Mouse (Mus musculus) heart, adult 2 months (tissue): ENCODE measurements around the gene Myo15. TPM values are rescaled to one million over a fixed set of nuclear protein-coding genes. Genes with fewer than 3 reads are reported as not detected.

ENCODE experiments used
- DNase-seq, 2 experiments: peaks; one replicate each; pipeline ENCODE4 v3.0.0; 2021
- H3K27ac ChIP-seq: fragments of 200-600 bp; 2 replicates; pipeline ENCODE4 v1.8.1; 2022
- H3K27me3 ChIP-seq: fragments of 200-500 bp; 2 replicates; pipeline ENCODE4 v1.6.1; 2012; ENCODE audit warnings: mild to moderate bottlenecking, low read length, inconsistent platforms, mixed read lengths; ENCODE audit not compliant: control insufficient read depth, insufficient read depth
- H3K36me3 ChIP-seq: fragments of 200-500 bp; 2 replicates; pipeline ENCODE4 v1.6.1; 2012; ENCODE audit warnings: low read length, inconsistent platforms; ENCODE audit not compliant: control insufficient read depth, insufficient read depth
- H3K4me1 ChIP-seq: fragments of 200-500 bp; 2 replicates; pipeline ENCODE4 v1.6.1; 2011; ENCODE audit warnings: low read length; ENCODE audit not compliant: control insufficient read depth, insufficient read depth
- H3K4me3 ChIP-seq: fragments of 200-600 bp; 2 replicates; pipeline ENCODE4 v1.8.1; 2022
- H3K79me2 ChIP-seq: fragments of 200-500 bp; replicated peaks from 2 replicates; pipeline ENCODE4 v1.6.1; 2012; ENCODE audit warnings: mild to moderate bottlenecking, inconsistent platforms, low read length, moderate library complexity, mixed read lengths; ENCODE audit not compliant: control insufficient read depth, insufficient read depth
- H3K9ac ChIP-seq: fragments of 200-500 bp; 2 replicates; pipeline ENCODE4 v1.6.1; 2012; ENCODE audit warnings: low read depth, mild to moderate bottlenecking, control low read depth, inconsistent platforms, low read length, mixed read lengths
- CTCF ChIP-seq: fragments of 200-600 bp; IDR thresholded peaks from 2 replicates; pipeline ENCODE4 v1.8.1; 2022; ENCODE audit warnings: antibody characterized with exemption, mild to moderate bottlenecking, moderate library complexity
- EP300 ChIP-seq: fragments of 200-500 bp; IDR thresholded peaks from 2 replicates; pipeline ENCODE4 v1.6.1; 2011; ENCODE audit warnings: low read depth, low read length, control low read depth; ENCODE audit not compliant: insufficient read depth
- POLR2A ChIP-seq: fragments of 200-500 bp; IDR thresholded peaks from 2 replicates; pipeline ENCODE4 v1.6.1; 2011; ENCODE audit warnings: mild to moderate bottlenecking, low read depth, low read length, control low read depth; ENCODE audit not compliant: insufficient read depth
- WGBS: fragments of 180-500 bp; shearing (Covaris S2); methylation state at CpG from one replicate; pipeline ENCODE4 v1.1.7; 2018; 5-methylcytosine and 5-hydroxymethylcytosine counted together
- intact Hi-C: fragments of 180-260 bp; cut with DNase I; formaldehyde crosslinking; loops from one replicate; pipeline ENCODE4 v1.15.1; 2025
- long read RNA-seq: library from polyadenylated mRNA; stranded (forward); transcript quantifications from one replicate; pipeline ENCODE4 v2.0.0, GENCODE M21; 2021
- polyA plus RNA-seq: library from polyadenylated mRNA; depleted of rRNA; stranded (reverse); fragments of >200 nt; gene quantifications from 2 replicates; pipeline ENCODE4 v1.2.3, GENCODE M21; 2012; rRNA removed
- total RNA-seq, 2 experiments: library from RNA; stranded (reverse); gene quantifications; 2 replicates each; pipeline ENCODE4 v1.2.3; 2021

Myo15 gene
- total RNA-seq (under 1 TPM; 0.03 to 0.05 TPM), polyA plus RNA-seq (0.03 and 0.06 TPM in 2 replicates)
- long read RNA-seq, result 0 reads

DNA sequence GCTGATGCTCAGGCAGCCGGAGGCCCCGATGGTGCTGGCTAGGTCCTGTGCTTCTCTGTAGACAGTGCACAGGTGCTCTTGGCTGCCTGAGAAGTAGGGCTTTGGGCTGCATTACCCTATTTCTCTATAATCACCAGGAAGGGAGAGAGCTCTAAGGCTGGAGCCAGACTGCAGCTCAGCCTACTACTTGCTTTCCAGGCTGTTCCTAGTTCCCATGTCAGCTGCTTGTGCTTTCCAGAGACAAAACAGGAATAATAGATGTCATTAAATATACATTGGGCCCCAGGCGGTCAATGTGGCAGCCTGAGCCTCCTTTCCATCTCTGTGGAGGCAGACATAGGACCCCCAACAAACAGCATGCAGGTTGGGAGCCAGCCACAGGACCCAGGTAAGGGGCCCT is at the start of gene Myo15:
Myo15 (plus strand) TSS at position 301 of the 400 bp plus-strand sequence.
- intact Hi-C loops, result no loop called here
- Histone ChIP-seq H3K4me3 (no peak within 1 kb of the TSS), H3K4me1 (no peaks in the 10 kb centered on the region), H3K36me3 (no peaks in the 10 kb centered on the region), H3K27ac (no peak within 1 kb of the TSS), H3K79me2 (no peaks in the 10 kb centered on the region), H3K27me3 (no peaks in the 10 kb centered on the region), H3K9ac (no peak within 1 kb of the TSS)
- DNase-seq, result no peak
- WGBS, result 83% methylated on average over 3 of the region's 3 CpGs
- TF ChIP-seq CTCF (no peak), POLR2A (no peak), EP300 (no peak)

DNA sequence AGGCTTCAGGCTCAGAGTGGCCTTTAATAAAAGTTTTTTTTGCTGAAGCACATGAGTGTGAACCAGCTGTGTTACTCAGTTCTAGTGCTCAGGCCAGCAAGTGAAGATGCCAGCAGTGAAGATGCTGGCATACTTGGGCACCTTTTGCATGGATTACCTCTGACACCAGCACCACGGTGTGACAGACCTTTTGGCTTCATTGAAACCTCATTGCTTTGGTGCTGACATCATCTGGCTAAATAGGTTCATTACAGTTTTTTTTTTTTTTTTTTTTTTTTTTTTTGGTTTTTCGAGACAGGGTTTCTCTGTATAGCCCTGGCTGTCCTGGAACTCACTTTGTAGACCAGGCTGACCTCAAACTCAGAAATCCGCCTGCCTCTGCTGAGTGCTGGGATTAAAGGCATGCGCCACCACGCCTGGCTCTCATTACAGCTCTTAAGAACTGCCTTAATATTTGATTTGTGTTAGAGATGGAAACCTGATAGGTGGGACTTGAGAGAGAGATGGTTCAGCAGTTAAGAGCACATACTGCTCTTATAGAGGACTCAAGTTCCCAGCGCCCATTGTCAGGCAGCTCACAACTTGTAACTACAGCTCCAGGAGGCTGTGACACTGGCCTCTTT is 47.0 kb upstream of the Myo15 start:
- Histone ChIP-seq H3K27ac (no peak overlapping the region), H3K79me2 (no peaks in the 10 kb centered on the region), H3K36me3 (no peaks in the 10 kb centered on the region), H3K9ac (no peak overlapping the region), H3K4me1 (peaks cover 4% of the 10 kb centered on the region), H3K4me3 (no peak overlapping the region), H3K27me3 (no peaks in the 10 kb centered on the region)
- intact Hi-C loops, result no loop called here
- DNase-seq, result no peak
- WGBS, result 61% methylated on average over 6 of the region's 6 CpGs
- peak; percentile 38 for TF ChIP-seq CTCF
- TF ChIP-seq EP300, result no peak

- no peak for TF ChIP-seq EP300
- TF ChIP-seq CTCF, result no peak
- no peak for TF ChIP-seq POLR2A
- no peak overlapping the region for H3K27ac ChIP-seq
- no peaks in the 10 kb centered on the region for H3K36me3 ChIP-seq
- H3K9ac ChIP-seq, result no peak overlapping the region
- H3K27me3 ChIP-seq, result no peaks in the 10 kb centered on the region
- H3K4me3 ChIP-seq, result no peak overlapping the region
- H3K4me1 ChIP-seq, result peaks cover 4% of the 10 kb centered on the region
- no peaks in the 10 kb centered on the region for H3K79me2 ChIP-seq
- no peak for DNase-seq
- WGBS, result 91% methylated on average over 1 of the region's 1 CpGs
- intact Hi-C loops, result no loop called here
Observed at GRCm38 (mm10) chr11:60423006-60423405, 46.1 kb upstream of the Myo15 start.

- Histone ChIP-seq H3K79me2 (no peaks in the 10 kb centered on the region), H3K9ac (no peak overlapping the region), H3K27ac (no peak overlapping the region), H3K27me3 (no peaks in the 10 kb centered on the region), H3K4me3 (no peak overlapping the region), H3K36me3 (no peaks in the 10 kb centered on the region), H3K4me1 (no peaks in the 10 kb centered on the region)
- intact Hi-C loops, result no loop called here
- TF ChIP-seq CTCF (no peak), EP300 (no peak), POLR2A (no peak)
- no peak for DNase-seq
- 83% methylated on average over 1 of the region's 1 CpGs for WGBS
Observed at GRCm38 (mm10) chr11:60426417-60426816, 42.7 kb upstream of the Myo15 start.

DNA sequence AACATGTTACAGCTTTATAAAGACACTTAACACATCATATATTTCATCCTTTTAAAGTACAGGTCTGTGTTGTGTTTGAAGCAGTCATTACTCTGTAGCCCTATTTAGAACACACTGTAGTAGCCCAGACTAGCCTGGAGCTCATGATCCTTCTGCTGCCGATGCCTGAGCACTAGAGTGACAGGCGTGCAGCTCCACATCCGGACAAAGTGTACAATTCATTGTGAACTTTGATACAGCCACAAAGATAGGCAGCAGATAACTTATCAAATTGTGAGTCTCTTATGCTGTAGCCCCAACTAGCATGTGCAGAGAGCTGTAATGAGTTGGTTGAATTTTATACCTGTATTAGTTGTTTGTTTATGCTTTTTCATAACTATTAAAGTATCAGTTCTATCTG is 41.5 kb upstream of the Myo15 start:
- 88% methylated on average over 3 of the region's 3 CpGs for WGBS

GRCm38 (mm10) chr11:60433501-60433900 is 35.6 kb upstream of the Myo15 start:
- no peaks in the 10 kb centered on the region for H3K4me1 ChIP-seq
- TF ChIP-seq CTCF, result no peak
- no peak for TF ChIP-seq EP300
- TF ChIP-seq POLR2A, result no peak
- H3K9ac ChIP-seq, result no peak overlapping the region
- H3K79me2 ChIP-seq, result no peaks in the 10 kb centered on the region
- no peaks in the 10 kb centered on the region for H3K36me3 ChIP-seq
- no peak overlapping the region for H3K4me3 ChIP-seq
- intact Hi-C loops, result no loop called here
- no peak for DNase-seq
- no peak overlapping the region for H3K27ac ChIP-seq
- H3K27me3 ChIP-seq, result no peaks in the 10 kb centered on the region

More for the DNA sequence above, 41.5 kb upstream of the Myo15 start:
- Histone ChIP-seq H3K36me3 (no peaks in the 10 kb centered on the region), H3K27me3 (no peaks in the 10 kb centered on the region), H3K9ac (no peak overlapping the region), H3K79me2 (no peaks in the 10 kb centered on the region), H3K27ac (no peak overlapping the region), H3K4me1 (no peaks in the 10 kb centered on the region), H3K4me3 (no peak overlapping the region)
- intact Hi-C loops, result no loop called here
- no peak for DNase-seq
- TF ChIP-seq POLR2A (no peak), EP300 (no peak), CTCF (no peak)
